Mouse (Mus musculus) lung, embryonic 14.5 days (tissue): ENCODE measurements at regions not wholly inside any gene's neighbourhood (a gene's known extent, or its start where the extent isn't known, plus 50 kb on each side); places are given as distances from the start of the nearest gene placed in this dataset.

Experiments used
- ATAC-seq: fragments of 200-750 bp; cut with Nextera tagmentation; 2 replicates; pipeline ENCODE4 v1.8.0; 2017; ENCODE audit warnings: mild to moderate bottlenecking, moderate TSS enrichment, moderate library complexity; ENCODE audit not compliant: insufficient read depth
- DNase-seq: peaks from one replicate; pipeline ENCODE4 v3.0.0-alpha.2; 2015
- H3K27ac ChIP-seq: fragments of 300-500 bp; sonication (generic); 2 replicates; pipeline ENCODE4 v1.5.1; 2014; ENCODE audit warnings: low read depth, mild to moderate bottlenecking, moderate library complexity
- H3K27me3 ChIP-seq: fragments of 300-500 bp; sonication (generic); 2 replicates; pipeline ENCODE4 v1.6.1; 2014; ENCODE audit warnings: low read length, control low read depth; ENCODE audit not compliant: insufficient read depth
- H3K36me3 ChIP-seq: fragments of 300-500 bp; sonication (generic); 2 replicates; pipeline ENCODE4 v1.6.1; 2014; ENCODE audit warnings: control low read depth; ENCODE audit not compliant: insufficient read depth
- H3K4me1 ChIP-seq: fragments of 300-500 bp; sonication (generic); 2 replicates; pipeline ENCODE4 v1.6.1; 2014; ENCODE audit warnings: antibody characterized with exemption, control low read depth; ENCODE audit not compliant: insufficient read depth
- H3K4me2 ChIP-seq: fragments of 300-500 bp; sonication (generic); 2 replicates; pipeline ENCODE4 v1.6.1; 2014; ENCODE audit warnings: mild to moderate bottlenecking
- H3K4me3 ChIP-seq: fragments of 300-500 bp; sonication (generic); 2 replicates; pipeline ENCODE4 v1.5.1; 2014; ENCODE audit warnings: low read depth, low read length
- H3K9ac ChIP-seq: fragments of 300-500 bp; sonication (generic); 2 replicates; pipeline ENCODE4 v1.6.1; 2014
- H3K9me3 ChIP-seq: fragments of 300-500 bp; sonication (generic); 2 replicates; pipeline ENCODE4 v1.6.1; 2016; ENCODE audit warnings: low read depth, low read length, control low read depth
- CTCF ChIP-seq: IDR thresholded peaks from 2 replicates; pipeline ENCODE4 v1.5.1; 2016; ENCODE audit warnings: antibody characterized with exemption, low read depth
- WGBS: fragments of 180-500 bp; shearing (Covaris S2); extraction: QIAGEN DNeasy Blood & Tissue Kit; methylation state at CpG from one replicate; pipeline ENCODE4 v1.1.7; 2014; 5-methylcytosine and 5-hydroxymethylcytosine counted together

- Histone ChIP-seq H3K4me3 (no peak overlapping the region), H3K27me3 (no peaks in the 10 kb centered on the region), H3K9ac (no peak overlapping the region), H3K4me1 (no peaks in the 10 kb centered on the region), H3K36me3 (no peaks in the 10 kb centered on the region), H3K27ac (no peak overlapping the region), H3K4me2 (no peak overlapping the region), H3K9me3 (no peaks in the 10 kb centered on the region)
- DNase-seq (no peak), ATAC-seq (no peak)
- 56% methylated on average over 1 of the region's 1 CpGs for WGBS
- no peak for TF ChIP-seq CTCF
Observed at GRCm38 (mm10) chrX:11983276-11983675, 176.9 kb downstream of the Bcor start.
